Mouse (Mus musculus): ENCODE results near the gene Trpm5. TPM values are rescaled to one million over a fixed set of nuclear protein-coding genes. Genes with fewer than 3 reads are reported as not detected.

Gene Trpm5
- polyA plus RNA-seq, 1 experiment from 2014 or later: 1.3 TPM

GRCm38 (mm10) chr7:143024293-143024692 is 70.1 kb downstream of the Trpm5 start:
- no peak overlapping the region for H3K27ac ChIP-seq (ENCODE audit: low read depth, low read length)
- H3K27me3 ChIP-seq (replicated peaks; ENCODE audit: control insufficient read depth, insufficient read depth, low read length): no peaks in the 10 kb centered on the region
- H3K9me3 ChIP-seq (ENCODE audit: control insufficient read depth): no peaks in the 10 kb centered on the region
- no peaks in the 10 kb centered on the region for H3K36me3 ChIP-seq (ENCODE audit: control insufficient read depth, insufficient read depth)
- H3K4me2 ChIP-seq (replicated peaks; ENCODE audit: low read depth): no peak overlapping the region
- 0 out of 2 replicates have a peak, but pooled peaks cover 3% of the 10 kb centered on the region for H3K4me1 ChIP-seq (replicated peaks; ENCODE audit: control insufficient read depth, insufficient read depth, low read length)
- no peak for TF ChIP-seq CTCF (IDR thresholded peaks at IDR 0.05; ENCODE audit: low read depth)
- no peak overlapping the region for H3K9ac ChIP-seq (ENCODE audit: low read depth, low read length)
- ATAC-seq: no peak
- no peak overlapping the region for H3K4me3 ChIP-seq (ENCODE audit: low read depth, low read length)
- WGBS: 87% methylated on average over 1 of the region's 1 CpGs

- Histone ChIP-seq H3K9me3 (ENCODE audit: control insufficient read depth) (no peaks in the 10 kb centered on the region), H3K4me3 (ENCODE audit: low read depth, low read length) (no peak overlapping the region), H3K27me3 (replicated peaks; ENCODE audit: control insufficient read depth, insufficient read depth, low read length) (no peaks in the 10 kb centered on the region), H3K27ac (ENCODE audit: low read depth, low read length) (no peak overlapping the region), H3K9ac (ENCODE audit: low read depth, low read length) (no peak overlapping the region), H3K4me1 (replicated peaks; ENCODE audit: control insufficient read depth, insufficient read depth, low read length) (0 out of 2 replicates have a peak, but pooled peaks cover 3% of the 10 kb centered on the region), H3K36me3 (ENCODE audit: control insufficient read depth, insufficient read depth) (no peaks in the 10 kb centered on the region), H3K4me2 (replicated peaks; ENCODE audit: low read depth) (no peak overlapping the region)
- no peak for TF ChIP-seq CTCF (IDR thresholded peaks at IDR 0.05; ENCODE audit: low read depth)
- ATAC-seq: no peak
- WGBS: 86% methylated on average over 2 of the region's 2 CpGs
These were observed 70.9 kb downstream of the Trpm5 start for GRCm38 (mm10) chr7:143023499-143023898.

- 0 out of 2 replicates have a peak, but pooled peaks have one; percentile 43 for ATAC-seq
- 0 out of 2 replicates have a peak, but pooled peaks cover 3% of the 10 kb centered on the region for H3K4me1 ChIP-seq (replicated peaks; ENCODE audit: control insufficient read depth, insufficient read depth, low read length)
- no peak overlapping the region for H3K4me2 ChIP-seq (replicated peaks; ENCODE audit: low read depth)
- H3K9me3 ChIP-seq (ENCODE audit: control insufficient read depth): no peaks in the 10 kb centered on the region
- H3K27ac ChIP-seq (ENCODE audit: low read depth, low read length): no peak overlapping the region; the same call in 1 of the 2 replicates
- 38% methylated on average over 5 of the region's 5 CpGs for WGBS
- no peak for TF ChIP-seq CTCF (IDR thresholded peaks at IDR 0.05; ENCODE audit: low read depth)
- H3K36me3 ChIP-seq (ENCODE audit: control insufficient read depth, insufficient read depth): no peaks in the 10 kb centered on the region
- H3K9ac ChIP-seq (ENCODE audit: low read depth, low read length): no peak overlapping the region
- H3K4me3 ChIP-seq (ENCODE audit: low read depth, low read length): no peak overlapping the region
- no peaks in the 10 kb centered on the region for H3K27me3 ChIP-seq (replicated peaks; ENCODE audit: control insufficient read depth, insufficient read depth, low read length)
These were observed 72.9 kb downstream of the Trpm5 start for GRCm38 (mm10) chr7:143021356-143022164.

- 0 out of 2 replicates have a peak, but pooled peaks cover 6% of the 10 kb centered on the region for H3K4me1 ChIP-seq (replicated peaks; ENCODE audit: control insufficient read depth, insufficient read depth, low read length)
These were observed 73.7 kb downstream of the Trpm5 start for GRCm38 (mm10) chr7:143020764-143021163.

GRCm38 (mm10) chr7:143020040-143020439 is 74.4 kb downstream of the Trpm5 start:
- TF ChIP-seq CTCF (IDR thresholded peaks at IDR 0.05; ENCODE audit: low read depth): no peak
- no peak overlapping the region for H3K4me3 ChIP-seq (ENCODE audit: low read depth, low read length)
- no peaks in the 10 kb centered on the region for H3K27me3 ChIP-seq (replicated peaks; ENCODE audit: control insufficient read depth, insufficient read depth, low read length)
- no peak for ATAC-seq
- no peak overlapping the region for H3K27ac ChIP-seq (ENCODE audit: low read depth, low read length)
- 0 out of 2 replicates have a peak, but pooled peaks cover 8% of the 10 kb centered on the region for H3K4me1 ChIP-seq (replicated peaks; ENCODE audit: control insufficient read depth, insufficient read depth, low read length)
- no peaks in the 10 kb centered on the region for H3K9me3 ChIP-seq (ENCODE audit: control insufficient read depth)
- no peak overlapping the region for H3K9ac ChIP-seq (ENCODE audit: low read depth, low read length)
- H3K36me3 ChIP-seq (ENCODE audit: control insufficient read depth, insufficient read depth): no peaks in the 10 kb centered on the region
- no peak overlapping the region for H3K4me2 ChIP-seq (replicated peaks; ENCODE audit: low read depth)

More at GRCm38 (mm10) chr7:143020764-143021163, 73.7 kb downstream of the Trpm5 start:
- H3K36me3 ChIP-seq (ENCODE audit: control insufficient read depth, insufficient read depth): no peaks in the 10 kb centered on the region
- H3K9me3 ChIP-seq (ENCODE audit: control insufficient read depth): no peaks in the 10 kb centered on the region
- TF ChIP-seq CTCF (IDR thresholded peaks at IDR 0.05; ENCODE audit: low read depth): no peak
- no peaks in the 10 kb centered on the region for H3K27me3 ChIP-seq (replicated peaks; ENCODE audit: control insufficient read depth, insufficient read depth, low read length)
- H3K4me2 ChIP-seq (replicated peaks; ENCODE audit: low read depth): no peak overlapping the region
- H3K4me3 ChIP-seq (ENCODE audit: low read depth, low read length): no peak overlapping the region
- no peak overlapping the region for H3K9ac ChIP-seq (ENCODE audit: low read depth, low read length)
- no peak for ATAC-seq
- 76% methylated on average over 3 of the region's 3 CpGs for WGBS
- no peak overlapping the region; the same call in 1 of the 2 replicates for H3K27ac ChIP-seq (ENCODE audit: low read depth, low read length)

Other genes with a start within 250 kb of the Trpm5 start
- 0.55 and 0.78 TPM in 2 replicates for gene Th, start 163.5 kb downstream of the Trpm5 start, polyA plus RNA-seq (2015; fragmentation: Nextera tagmentation; extraction: Ambion mirVana)
- gene Ascl2, start 125.4 kb downstream of the Trpm5 start, polyA plus RNA-seq (2015; fragmentation: Nextera tagmentation; extraction: Ambion mirVana): 5.4 and 6.8 TPM in 2 replicates
- gene Tspan32, start 89.6 kb downstream of the Trpm5 start, polyA plus RNA-seq (2015; fragmentation: Nextera tagmentation; extraction: Ambion mirVana): 0.74 and 0.77 TPM in 2 replicates
- gene Cd81, start 41.9 kb downstream of the Trpm5 start, polyA plus RNA-seq (2015; fragmentation: Nextera tagmentation; extraction: Ambion mirVana): 212 and 216 TPM in 2 replicates
- 32.8 and 34.0 TPM in 2 replicates for gene Tssc4, start 25.4 kb downstream of the Trpm5 start, polyA plus RNA-seq (2015; fragmentation: Nextera tagmentation; extraction: Ambion mirVana)
- 10.5 and 13.8 TPM in 2 replicates for gene Kcnq1, start 11.7 kb upstream of the Trpm5 start, polyA plus RNA-seq (2015; fragmentation: Nextera tagmentation; extraction: Ambion mirVana)

All from intestine, postnatal 0 days (tissue).